Mouse (Mus musculus): ENCODE measurements at regions not wholly inside any gene's neighbourhood (a gene's known extent, or its start where the extent isn't known, plus 50 kb on each side); places are given as distances from the start of the nearest gene placed in this dataset.

- no peak for DNase-seq
Measured at GRCm38 (mm10) chr15:68626976-68627375, 2126.3 kb upstream of the Lrrc6 start.

- DNase-seq: no peak
Measured at GRCm38 (mm10) chr15:68624831-68625230, 2124.1 kb upstream of the Lrrc6 start.

GRCm38 (mm10) chr15:68620417-68621214 lies 2119.9 kb upstream of the Lrrc6 start:
- no peak for DNase-seq

- no peak for DNase-seq
Measured at GRCm38 (mm10) chr15:68606110-68606791, 2105.5 kb upstream of the Lrrc6 start.

GRCm38 (mm10) chr15:68605478-68605877 lies 2104.8 kb upstream of the Lrrc6 start:
- no peak for DNase-seq

GRCm38 (mm10) chr15:68582177-68582576 lies 2081.5 kb upstream of the Lrrc6 start:
- DNase-seq: no peak

- no peak for DNase-seq
Measured at GRCm38 (mm10) chr15:68579486-68579885, 2078.8 kb upstream of the Lrrc6 start.

GRCm38 (mm10) chr15:68560654-68561053 lies 2059.9 kb upstream of the Lrrc6 start:
- DNase-seq: no peak

- no peak for DNase-seq
Measured at GRCm38 (mm10) chr15:68556133-68556532, 2055.4 kb upstream of the Lrrc6 start.

GRCm38 (mm10) chr15:68536055-68536325 lies 2035.3 kb upstream of the Lrrc6 start:
- DNase-seq: no peak

GRCm38 (mm10) chr15:68535297-68536054 lies 2034.8 kb upstream of the Lrrc6 start:
- DNase-seq: no peak

GRCm38 (mm10) chr15:68520759-68521158 lies 2020.0 kb upstream of the Lrrc6 start:
- no peak for DNase-seq

- DNase-seq: no peak
Measured at GRCm38 (mm10) chr15:68512431-68512830, 2011.7 kb upstream of the Lrrc6 start.

GRCm38 (mm10) chr15:68508190-68508589 lies 2007.5 kb upstream of the Lrrc6 start:
- no peak for DNase-seq

GRCm38 (mm10) chr15:68506093-68506492 lies 2005.4 kb upstream of the Lrrc6 start:
- no peak for DNase-seq

GRCm38 (mm10) chr15:68496438-68496837 lies 1995.7 kb upstream of the Lrrc6 start:
- no peak for DNase-seq

GRCm38 (mm10) chr15:68484789-68485188 lies 1984.1 kb upstream of the Lrrc6 start:
- no peak for DNase-seq

GRCm38 (mm10) chr15:68477745-68478144 lies 1977.0 kb upstream of the Lrrc6 start:
- no peak for DNase-seq

GRCm38 (mm10) chr15:68471928-68472327 lies 1971.2 kb upstream of the Lrrc6 start:
- DNase-seq: no peak

GRCm38 (mm10) chr15:68462851-68463250 lies 1962.1 kb upstream of the Lrrc6 start:
- no peak for DNase-seq

- DNase-seq: no peak
Measured at GRCm38 (mm10) chr15:68457239-68457638, 1956.5 kb upstream of the Lrrc6 start.

GRCm38 (mm10) chr15:68451971-68452370 lies 1951.3 kb upstream of the Lrrc6 start:
- no peak for DNase-seq

GRCm38 (mm10) chr15:68445341-68445740 lies 1944.6 kb upstream of the Lrrc6 start:
- no peak for DNase-seq
